Mouse (Mus musculus) forebrain, embryonic 13.5 days (tissue): ENCODE results near the gene Olfr275. TPM values are rescaled to one million over a fixed set of nuclear protein-coding genes. Genes with fewer than 3 reads are reported as not detected.

ENCODE experiments used
- polyA plus RNA-seq: library from polyadenylated mRNA; unstranded; fragments of >200 nt; fragmentation: Nextera tagmentation; extraction: Ambion mirVana; gene quantifications from 2 replicates; pipeline ENCODE4 v1.2.1, GENCODE M21; 2015

Olfr275 gene
- polyA plus RNA-seq, 1 experiment from 2014 or later: not detected

Other genes with a start within 250 kb of the Olfr275 start
- gene Toporsl, start 218.3 kb upstream of the Olfr275 start, polyA plus RNA-seq: not detected in 2 replicates
- gene Olfr273, start 44.6 kb downstream of the Olfr275 start, polyA plus RNA-seq: not detected in 2 replicates
- gene Olfr272, start 104.6 kb downstream of the Olfr275 start, polyA plus RNA-seq: not detected in 2 replicates
- gene Olfr270, start 149.9 kb downstream of the Olfr275 start, polyA plus RNA-seq: not detected in 2 replicates
- not detected in 2 replicates for gene Nipsnap3a, start 174.7 kb downstream of the Olfr275 start, polyA plus RNA-seq
- 131 and 134 TPM in 2 replicates for gene Nipsnap3b, start 197.3 kb downstream of the Olfr275 start, polyA plus RNA-seq